Mouse (Mus musculus) C2C12 (cell line): ENCODE measurements around the gene Srrd. TPM values are rescaled to one million over a fixed set of nuclear protein-coding genes. Genes with fewer than 3 reads are reported as not detected.

Source experiments
- H3K27me3 ChIP-seq: one replicate; pipeline ENCODE4 v1.6.1; 2011; ENCODE audit not compliant: control insufficient read depth, insufficient read depth, insufficient read length
- H3K36me3 ChIP-seq: one replicate; pipeline ENCODE4 v1.6.1; 2011; ENCODE audit not compliant: control insufficient read depth, insufficient read depth
- H3K4me3 ChIP-seq: one replicate; pipeline ENCODE4 v1.5.1; 2011; ENCODE audit warnings: mild to moderate bottlenecking, control low read depth; ENCODE audit not compliant: poor library complexity, insufficient read depth, severe bottlenecking
- H3K79me2 ChIP-seq: one replicate; pipeline ENCODE4 v1.6.1; 2011; ENCODE audit not compliant: control insufficient read depth, insufficient read depth
- H3K79me3 ChIP-seq: one replicate; pipeline ENCODE4 v1.6.1; 2011; ENCODE audit warnings: low read depth, control low read depth
- H3ac ChIP-seq: one replicate; pipeline ENCODE3; 2011; ENCODE audit warnings: low read depth; ENCODE audit not compliant: control insufficient read depth, insufficient read length
- CEBPB ChIP-seq: IDR thresholded peaks from one replicate; pipeline ENCODE4 v1.6.1; 2011; ENCODE audit warnings: low read depth, mild to moderate bottlenecking, control low read depth, moderate library complexity
- CTCF ChIP-seq: IDR thresholded peaks from one replicate; pipeline ENCODE4 v1.5.1; 2011; ENCODE audit not compliant: control insufficient read depth, insufficient read depth, insufficient read length
- FOSL1 ChIP-seq: IDR thresholded peaks from one replicate; pipeline ENCODE4 v1.8.0; 2011; ENCODE audit warnings: mild to moderate bottlenecking, low read length; ENCODE audit not compliant: poor library complexity, insufficient read depth, severe bottlenecking
- MAX ChIP-seq: IDR thresholded peaks from one replicate; pipeline ENCODE4 v1.6.1; 2011; ENCODE audit warnings: mild to moderate bottlenecking, control low read depth
- MYOD1 ChIP-seq: IDR thresholded peaks from one replicate; pipeline ENCODE4 v1.6.1; 2011; ENCODE audit warnings: low read depth; ENCODE audit not compliant: control insufficient read depth, insufficient read length
- MYOG ChIP-seq: IDR thresholded peaks from one replicate; pipeline ENCODE4 v1.6.1; 2011; ENCODE audit not compliant: control insufficient read depth, insufficient read length; ENCODE audit errors: extremely low read depth
- USF1 ChIP-seq: IDR thresholded peaks from one replicate; pipeline ENCODE4 v1.6.1; 2011; ENCODE audit warnings: low read depth, mild to moderate bottlenecking, control low read depth, moderate library complexity
- polyA plus RNA-seq: library from polyadenylated mRNA; unstranded; fragments of >200 nt; fragmentation: generic; extraction: Trizol; gene quantifications from one replicate; pipeline ENCODE4 v1.2.1, GENCODE M21; 2012; ENCODE audit warnings: missing spikeins

The Srrd gene
- polyA plus RNA-seq, 1 experiment = 26.2 TPM

DNA sequence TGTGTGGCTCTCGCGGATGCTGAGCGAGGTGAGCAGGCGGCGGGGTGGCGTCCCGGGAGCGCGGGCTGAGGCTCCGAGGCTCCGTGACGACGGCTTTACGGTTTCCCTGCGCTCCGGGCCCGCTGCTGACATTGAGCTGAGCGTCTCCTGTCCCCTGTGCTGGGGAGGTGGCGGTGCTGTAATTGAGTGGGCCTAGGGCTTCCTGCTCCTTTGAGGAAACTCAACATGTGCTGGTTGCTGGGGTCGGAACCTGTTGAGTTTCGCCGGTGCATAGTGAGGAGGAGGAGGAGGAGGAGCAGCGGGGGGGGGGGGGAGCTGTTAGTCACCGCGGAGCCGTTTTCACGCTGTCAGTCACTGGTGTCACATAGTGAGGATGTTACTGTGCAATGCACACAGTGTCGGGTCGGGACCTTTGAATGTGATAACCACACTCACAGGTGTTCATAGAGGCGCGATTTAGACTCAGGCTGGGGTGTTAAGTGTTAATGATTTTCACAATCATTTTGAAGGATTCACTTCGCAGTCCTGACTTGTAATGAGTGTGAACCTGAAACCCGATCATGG is 16.3 kb downstream of the Srrd start:
- peak overlapping the region; percentile 85 for H3ac ChIP-seq
- H3K79me2 ChIP-seq = peaks cover 24% of the 10 kb centered on the region
- peaks cover 17% of the 10 kb centered on the region for H3K79me3 ChIP-seq
- no peaks in the 10 kb centered on the region for H3K27me3 ChIP-seq
- no peak for TF ChIP-seq CEBPB
- TF ChIP-seq MAX = no peak
- TF ChIP-seq MYOD1 = no peak
- TF ChIP-seq CTCF = no peak
- no peak for TF ChIP-seq FOSL1
- no peak for TF ChIP-seq USF1
- no peak for TF ChIP-seq MYOG
- peaks cover 28% of the 10 kb centered on the region for H3K36me3 ChIP-seq
- peak overlapping the region; percentile 71 for H3K4me3 ChIP-seq

DNA sequence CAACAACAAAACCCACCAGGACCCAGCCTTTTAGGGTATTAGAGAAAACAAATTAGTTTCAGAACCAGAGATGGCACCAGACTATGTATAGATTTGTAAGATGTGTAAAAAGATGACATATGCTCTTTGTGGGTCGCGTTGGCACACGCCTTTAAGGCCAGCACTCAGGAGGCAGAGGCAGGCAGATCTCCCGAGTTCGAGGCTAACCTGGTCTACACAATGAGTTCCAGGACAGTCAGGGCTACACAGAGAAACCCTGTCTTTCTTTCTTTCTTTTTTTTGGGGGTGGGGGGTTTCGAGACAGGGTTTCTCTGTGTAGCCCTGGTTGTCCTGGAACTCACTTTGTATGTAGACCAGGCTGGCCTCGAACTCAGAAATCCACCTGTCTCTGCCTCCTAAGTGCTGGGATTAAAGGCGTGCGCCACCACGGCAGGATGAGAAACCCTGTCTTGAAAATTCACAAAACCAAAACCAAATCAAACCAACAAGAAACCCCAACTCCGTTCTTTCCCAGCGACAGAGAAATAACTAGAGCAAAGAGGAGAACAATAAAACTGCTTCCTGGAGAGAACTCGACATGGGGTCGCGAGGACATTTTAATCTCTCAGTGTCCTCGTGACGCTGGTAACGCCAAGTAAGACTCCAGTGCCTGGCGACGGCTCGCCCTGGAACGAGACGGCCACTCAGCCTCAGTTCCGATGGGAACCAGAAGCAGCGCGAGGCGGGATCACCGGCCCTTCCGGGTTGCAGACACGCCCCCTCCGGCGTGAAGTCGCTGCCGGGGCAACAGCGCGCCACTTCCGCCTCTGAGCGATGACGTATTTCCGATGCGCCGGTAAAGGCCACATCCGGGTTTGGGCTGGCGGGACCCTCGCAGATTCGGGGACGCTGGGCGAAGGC is 17.0 kb downstream of the Srrd start, which contains the start of gene Tfip11:
Gene Tfip11, plus strand, starts transcription at position 813 of the 900 bp plus-strand sequence.
- Histone ChIP-seq H3K79me2 (peaks cover 24% of the 10 kb centered on the region), H3K79me3 (peaks cover 17% of the 10 kb centered on the region), H3K27me3 (no peaks in the 10 kb centered on the region), H3ac (peak within 1 kb of the TSS; percentile 85), H3K4me3 (peak within 1 kb of the TSS; percentile 71), H3K36me3 (peaks cover 20% of the 10 kb centered on the region)
- TF ChIP-seq CTCF (no peak), MAX (peak; percentile 46)

DNA sequence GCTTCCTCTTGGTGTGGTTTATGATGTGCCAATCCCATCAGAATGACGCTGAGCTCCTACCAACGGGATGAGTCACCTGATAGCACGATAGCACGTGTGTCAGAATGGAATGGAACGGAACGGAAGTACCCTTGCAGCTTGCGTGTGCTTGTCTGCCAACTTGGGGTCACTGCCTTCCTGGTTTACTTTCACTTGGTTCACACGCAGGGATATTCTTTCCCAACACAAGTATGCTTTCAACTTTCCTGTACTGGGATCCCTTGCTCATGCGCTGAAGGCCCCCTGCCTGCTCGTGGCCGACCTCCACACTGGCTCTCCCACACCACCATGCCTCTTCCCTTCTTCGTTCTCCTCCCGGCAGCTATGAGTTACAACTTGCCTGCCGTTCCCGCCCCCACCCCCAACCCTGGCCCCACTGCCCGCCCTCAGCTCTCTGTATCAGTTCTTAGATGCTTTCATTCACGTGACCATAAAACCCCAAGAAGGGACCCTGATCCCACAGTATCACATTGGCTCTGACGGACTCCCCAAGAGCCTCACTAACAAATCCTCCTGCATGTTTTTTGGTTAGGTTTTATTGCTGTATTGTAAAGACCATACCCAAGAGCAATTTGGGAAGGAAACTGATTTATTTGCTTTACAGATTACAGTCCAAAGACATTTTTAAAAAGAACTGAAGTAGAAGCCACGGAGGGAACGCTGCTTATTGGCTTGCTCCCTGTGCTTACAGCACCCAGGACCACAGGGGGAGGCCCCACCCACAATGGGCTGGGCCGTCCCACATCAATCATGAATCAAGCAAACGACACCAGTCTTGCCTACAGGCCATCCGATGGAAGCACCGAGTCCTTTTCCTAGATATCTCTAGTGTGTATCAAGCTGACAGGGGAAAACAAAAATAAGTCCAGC is 17.9 kb downstream of the Srrd start:
- H3K4me3 ChIP-seq = no peak overlapping the region
- peak overlapping the region; percentile 41 for H3ac ChIP-seq
- H3K36me3 ChIP-seq = peaks cover 11% of the 10 kb centered on the region
- peaks cover 24% of the 10 kb centered on the region for H3K79me2 ChIP-seq
- H3K79me3 ChIP-seq = peaks cover 17% of the 10 kb centered on the region
- H3K27me3 ChIP-seq = no peaks in the 10 kb centered on the region
- peak; percentile 99 for TF ChIP-seq MAX
- peak; percentile 44 for TF ChIP-seq FOSL1
- peak; percentile 83 for TF ChIP-seq USF1
- TF ChIP-seq CTCF = no peak
- TF ChIP-seq MYOD1 = no peak
- no peak for TF ChIP-seq MYOG
- peak; percentile 84 for TF ChIP-seq CEBPB

DNA sequence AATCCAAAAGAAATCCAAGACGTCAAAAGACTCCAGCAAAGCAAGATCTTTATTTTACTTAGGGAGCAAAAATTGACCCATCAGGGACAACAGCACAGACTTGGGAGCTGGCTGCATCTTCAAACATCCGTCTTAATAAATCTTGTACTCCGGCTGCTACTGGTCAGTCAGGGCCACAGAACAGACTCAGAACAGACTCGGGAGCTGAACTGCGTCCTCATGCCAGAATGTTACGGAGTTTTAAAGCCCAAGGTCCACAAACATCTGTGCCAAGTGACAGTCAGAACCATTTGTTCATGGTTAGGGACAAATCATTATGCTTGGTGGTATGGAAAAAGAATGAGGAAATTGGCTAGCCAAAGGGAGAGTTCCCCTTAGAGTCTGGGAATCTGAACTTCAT is 19.6 kb downstream of the Srrd start:
- H3K79me2 ChIP-seq = peaks cover 22% of the 10 kb centered on the region
- H3ac ChIP-seq = no peak overlapping the region
- peaks cover 17% of the 10 kb centered on the region for H3K79me3 ChIP-seq
- H3K27me3 ChIP-seq = no peaks in the 10 kb centered on the region
- no peak for TF ChIP-seq MYOG
- no peak for TF ChIP-seq CEBPB
- TF ChIP-seq USF1 = no peak
- TF ChIP-seq MAX = no peak
- no peak for TF ChIP-seq FOSL1
- no peak for TF ChIP-seq MYOD1
- no peak for TF ChIP-seq CTCF
- peaks cover 6% of the 10 kb centered on the region for H3K36me3 ChIP-seq
- H3K4me3 ChIP-seq = no peak overlapping the region

DNA sequence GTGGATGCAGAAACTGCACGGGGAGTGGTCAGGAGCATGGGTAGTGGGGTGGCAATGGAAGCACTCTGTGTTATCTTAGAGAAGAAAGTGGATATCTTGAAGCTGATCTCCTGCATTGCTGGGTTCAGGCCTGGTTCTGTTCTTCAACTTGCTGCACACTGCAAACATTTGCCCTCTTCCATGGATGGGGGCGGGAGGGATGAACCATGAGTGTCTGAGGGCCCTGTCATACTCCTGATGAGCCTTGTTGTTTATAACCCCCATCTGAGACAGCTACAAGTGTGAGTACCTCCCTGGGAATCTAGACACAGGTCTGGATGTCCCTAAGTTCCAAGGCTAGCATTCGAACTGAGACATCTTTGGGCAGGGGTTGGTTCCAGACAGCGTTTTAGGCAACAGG is 21.5 kb downstream of the Srrd start:
- no peaks in the 10 kb centered on the region for H3K36me3 ChIP-seq
- no peak overlapping the region for H3K4me3 ChIP-seq
- H3K79me2 ChIP-seq = peaks cover 3% of the 10 kb centered on the region
- H3K27me3 ChIP-seq = no peaks in the 10 kb centered on the region
- no peaks in the 10 kb centered on the region for H3K79me3 ChIP-seq
- TF ChIP-seq MYOG = no peak
- no peak for TF ChIP-seq CEBPB
- TF ChIP-seq USF1 = no peak
- TF ChIP-seq FOSL1 = no peak
- TF ChIP-seq CTCF = no peak
- TF ChIP-seq MAX = no peak
- no peak for TF ChIP-seq MYOD1
- H3ac ChIP-seq = no peak overlapping the region
